Mouse (Mus musculus) hindbrain, embryonic 10.5 days (tissue): ENCODE data around the gene Ccdc39. TPM values are rescaled to one million over a fixed set of nuclear protein-coding genes. Genes with fewer than 3 reads are reported as not detected.

Experiments
- DNase-seq: peaks from one replicate; pipeline ENCODE4 v3.0.0-alpha.2; 2017; ENCODE audit warnings: low spot score
- H3K27ac ChIP-seq: fragments of 300-500 bp; sonication (generic); 2 replicates; pipeline ENCODE4 v1.5.1; 2016; ENCODE audit warnings: mild to moderate bottlenecking, moderate library complexity
- H3K27me3 ChIP-seq: fragments of 300-500 bp; sonication (generic); 2 replicates; pipeline ENCODE4 v1.6.1; 2016; ENCODE audit warnings: mild to moderate bottlenecking; ENCODE audit not compliant: poor library complexity, insufficient read depth, severe bottlenecking
- H3K36me3 ChIP-seq: fragments of 300-500 bp; sonication (generic); 2 replicates; pipeline ENCODE4 v1.6.1; 2016; ENCODE audit warnings: mild to moderate bottlenecking, moderate library complexity
- H3K4me1 ChIP-seq: fragments of 300-500 bp; sonication (generic); replicated peaks from 2 replicates; pipeline ENCODE4 v1.6.1; 2016; ENCODE audit warnings: mild to moderate bottlenecking
- H3K4me3 ChIP-seq: fragments of 300-500 bp; sonication (generic); 2 replicates; pipeline ENCODE4 v1.5.1; 2016; ENCODE audit warnings: mild to moderate bottlenecking, moderate library complexity
- H3K9me3 ChIP-seq: fragments of 300-500 bp; sonication (generic); 2 replicates; pipeline ENCODE4 v1.6.1; 2016; ENCODE audit warnings: mild to moderate bottlenecking, moderate library complexity
- WGBS: fragments of 180-500 bp; shearing (Covaris S2); methylation state at CpG from one replicate; pipeline ENCODE4 v1.1.7; 2016; 5-methylcytosine and 5-hydroxymethylcytosine counted together
- polyA plus RNA-seq: library from polyadenylated mRNA; unstranded; fragments of >200 nt; fragmentation: Nextera tagmentation; extraction: Ambion mirVana; gene quantifications from 2 replicates; pipeline ENCODE4 v1.2.1, GENCODE M21; 2016

Gene Ccdc39
- polyA plus RNA-seq = 6.8 and 8.3 TPM in 2 replicates

- peaks cover 11% of the 10 kb centered on the region; the same call in 1 of the 2 replicates for H3K4me1 ChIP-seq
- no peaks in the 10 kb centered on the region for H3K36me3 ChIP-seq
- H3K27ac ChIP-seq = peak within 1 kb of the TSS; percentile 91
- H3K27me3 ChIP-seq = no peaks in the 10 kb centered on the region
- peak; percentile 84 for DNase-seq
- WGBS = 6% methylated on average over 26 of the region's 26 CpGs
- H3K4me3 ChIP-seq = peak within 1 kb of the TSS; percentile 66
- H3K9me3 ChIP-seq = no peaks in the 10 kb centered on the region
Observed at GRCm38 (mm10) chr3:33843801-33844632, at the start of gene Ccdc39. Gene Ccdc39 (minus strand): TSS chr3:33844310.

- WGBS = 91% methylated on average over 5 of the region's 5 CpGs
- no peaks in the 10 kb centered on the region for H3K27me3 ChIP-seq
Observed at GRCm38 (mm10) chr3:33893433-33893832, 49.3 kb upstream of the Ccdc39 start.

GRCm38 (mm10) chr3:33887438-33887837, 43.3 kb upstream of the Ccdc39 start:
- no peak overlapping the region for H3K27ac ChIP-seq
- no peak for DNase-seq
- whole genome bisulfite sequencing = 58% methylated on average over 8 of the region's 8 CpGs
- no peaks in the 10 kb centered on the region for H3K4me1 ChIP-seq
- H3K27me3 ChIP-seq = no peaks in the 10 kb centered on the region
- H3K36me3 ChIP-seq = no peaks in the 10 kb centered on the region
- H3K9me3 ChIP-seq = no peaks in the 10 kb centered on the region
- no peak overlapping the region for H3K4me3 ChIP-seq

More at GRCm38 (mm10) chr3:33893433-33893832, 49.3 kb upstream of the Ccdc39 start:
- Histone ChIP-seq H3K4me3 (no peak overlapping the region), H3K27ac (no peak overlapping the region), H3K36me3 (no peaks in the 10 kb centered on the region), H3K4me1 (no peaks in the 10 kb centered on the region), H3K9me3 (no peaks in the 10 kb centered on the region)
- DNase-seq = no peak

GRCm38 (mm10) chr3:33883105-33883504, 39.0 kb upstream of the Ccdc39 start:
- no peak overlapping the region for H3K4me3 ChIP-seq
- no peaks in the 10 kb centered on the region for H3K27me3 ChIP-seq
- no peaks in the 10 kb centered on the region for H3K9me3 ChIP-seq
- DNase-seq = no peak
- WGBS = 92% methylated on average over 6 of the region's 6 CpGs
- H3K27ac ChIP-seq = no peak overlapping the region
- no peaks in the 10 kb centered on the region for H3K36me3 ChIP-seq
- no peaks in the 10 kb centered on the region for H3K4me1 ChIP-seq

GRCm38 (mm10) chr3:33882695-33883094, 38.6 kb upstream of the Ccdc39 start:
- DNase-seq = no peak
- 81% methylated on average over 2 of the region's 2 CpGs for WGBS

DNA sequence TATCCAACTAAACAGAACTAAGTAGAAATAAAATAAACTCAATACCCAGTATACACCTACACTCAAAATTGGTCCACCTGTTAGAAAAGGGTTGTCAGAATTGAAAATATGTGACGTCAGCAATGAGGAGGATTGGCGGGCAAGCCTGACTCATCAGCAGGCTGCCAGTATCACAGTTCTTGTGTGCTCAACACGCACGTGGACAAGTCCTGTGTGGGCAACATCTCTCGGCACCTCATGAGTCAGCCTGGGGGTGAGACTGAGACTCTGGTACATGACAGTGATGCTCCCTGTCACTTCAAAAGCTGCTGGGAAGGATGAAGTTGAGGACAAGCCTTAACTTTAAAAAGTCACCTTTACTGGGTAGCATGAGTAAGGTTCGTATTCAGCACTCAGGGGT, 34.6 kb upstream of the Ccdc39 start:
- DNase-seq = no peak
- Histone ChIP-seq H3K4me1 (peaks cover 4% of the 10 kb centered on the region; the same call in 1 of the 2 replicates), H3K27me3 (no peaks in the 10 kb centered on the region), H3K9me3 (no peaks in the 10 kb centered on the region), H3K36me3 (no peaks in the 10 kb centered on the region), H3K4me3 (no peak overlapping the region), H3K27ac (no peak overlapping the region)
- 89% methylated on average over 6 of the region's 6 CpGs for WGBS

More at GRCm38 (mm10) chr3:33882695-33883094, 38.6 kb upstream of the Ccdc39 start:
- no peaks in the 10 kb centered on the region for H3K9me3 ChIP-seq
- no peak overlapping the region for H3K27ac ChIP-seq
- no peak overlapping the region for H3K4me3 ChIP-seq
- H3K4me1 ChIP-seq = no peaks in the 10 kb centered on the region
- H3K27me3 ChIP-seq = no peaks in the 10 kb centered on the region
- no peaks in the 10 kb centered on the region for H3K36me3 ChIP-seq

- no peaks in the 10 kb centered on the region for H3K36me3 ChIP-seq
- 83% methylated on average over 12 of the region's 12 CpGs for WGBS
- no peak for DNase-seq
- no peak overlapping the region for H3K27ac ChIP-seq
- peaks cover 8% of the 10 kb centered on the region; the same call in 1 of the 2 replicates for H3K4me1 ChIP-seq
- H3K27me3 ChIP-seq = no peaks in the 10 kb centered on the region
- no peak overlapping the region for H3K4me3 ChIP-seq
- H3K9me3 ChIP-seq = no peaks in the 10 kb centered on the region
Observed at GRCm38 (mm10) chr3:33874456-33875286, 30.6 kb upstream of the Ccdc39 start.

DNA sequence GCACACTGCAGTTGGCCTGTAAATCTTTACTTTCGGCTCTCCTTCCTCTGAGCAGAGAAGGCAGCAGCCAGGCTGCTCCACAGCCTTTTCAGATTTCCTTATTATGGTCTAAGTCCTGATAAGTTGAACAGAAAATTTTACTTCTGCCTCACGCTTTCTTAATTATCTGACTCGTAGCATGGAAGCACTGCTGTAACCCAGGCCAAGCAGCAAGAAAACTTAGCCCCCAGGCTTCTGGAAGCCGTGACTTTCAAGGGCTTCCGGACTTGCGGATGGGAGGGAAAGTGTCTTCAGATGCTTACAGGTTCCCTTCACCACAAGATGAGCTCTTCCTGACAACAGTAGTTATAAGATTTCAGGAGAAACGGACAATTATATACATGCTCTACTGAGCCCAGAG, 29.7 kb upstream of the Ccdc39 start:
- H3K9me3 ChIP-seq = no peaks in the 10 kb centered on the region
- H3K4me1 ChIP-seq = peaks cover 8% of the 10 kb centered on the region; the same call in 1 of the 2 replicates
- H3K36me3 ChIP-seq = no peaks in the 10 kb centered on the region
- no peak for DNase-seq
- 78% methylated on average over 7 of the region's 7 CpGs for WGBS
- no peaks in the 10 kb centered on the region for H3K27me3 ChIP-seq
- peak overlapping the region; percentile 50 for H3K27ac ChIP-seq
- no peak overlapping the region for H3K4me3 ChIP-seq

DNA sequence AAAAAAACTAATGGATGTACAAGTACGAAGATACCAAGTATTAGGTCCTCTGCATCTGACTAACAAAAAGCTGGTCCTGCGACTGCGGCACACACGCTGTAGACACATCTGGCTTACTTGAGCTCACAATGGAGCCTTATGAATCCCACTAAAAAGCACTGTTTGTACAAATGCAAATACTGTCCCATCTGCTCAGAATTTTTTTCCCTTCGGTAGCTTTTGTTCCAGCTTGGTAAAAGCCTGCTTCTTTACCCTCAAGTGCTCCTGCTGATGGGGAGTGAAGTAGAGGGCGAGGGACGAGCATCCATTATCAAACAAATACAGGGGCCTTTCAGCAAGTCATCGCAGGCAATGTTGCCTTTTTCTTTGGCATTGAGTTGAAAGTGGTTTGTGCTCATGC, 29.3 kb upstream of the Ccdc39 start:
- no peaks in the 10 kb centered on the region for H3K36me3 ChIP-seq
- peaks cover 8% of the 10 kb centered on the region; the same call in 1 of the 2 replicates for H3K4me1 ChIP-seq
- no peak overlapping the region for H3K4me3 ChIP-seq
- peak overlapping the region; percentile 50 for H3K27ac ChIP-seq
- no peaks in the 10 kb centered on the region for H3K27me3 ChIP-seq
- no peak for DNase-seq
- WGBS = 61% methylated on average over 8 of the region's 8 CpGs
- H3K9me3 ChIP-seq = no peaks in the 10 kb centered on the region

- DNase-seq = no peak
- Histone ChIP-seq H3K27me3 (no peaks in the 10 kb centered on the region), H3K9me3 (no peaks in the 10 kb centered on the region), H3K4me3 (no peak overlapping the region), H3K27ac (no peak overlapping the region), H3K4me1 (no peaks in the 10 kb centered on the region), H3K36me3 (no peaks in the 10 kb centered on the region)
Observed at GRCm38 (mm10) chr3:33864000-33864540, 20.0 kb upstream of the Ccdc39 start.

GRCm38 (mm10) chr3:33858939-33859338, 14.8 kb upstream of the Ccdc39 start:
- no peaks in the 10 kb centered on the region for H3K36me3 ChIP-seq
- H3K4me1 ChIP-seq = no peaks in the 10 kb centered on the region
- 92% methylated on average over 3 of the region's 3 CpGs for WGBS
- H3K27me3 ChIP-seq = no peaks in the 10 kb centered on the region
- no peak overlapping the region for H3K4me3 ChIP-seq
- no peak for DNase-seq
- H3K9me3 ChIP-seq = no peaks in the 10 kb centered on the region
- no peak overlapping the region for H3K27ac ChIP-seq

DNA sequence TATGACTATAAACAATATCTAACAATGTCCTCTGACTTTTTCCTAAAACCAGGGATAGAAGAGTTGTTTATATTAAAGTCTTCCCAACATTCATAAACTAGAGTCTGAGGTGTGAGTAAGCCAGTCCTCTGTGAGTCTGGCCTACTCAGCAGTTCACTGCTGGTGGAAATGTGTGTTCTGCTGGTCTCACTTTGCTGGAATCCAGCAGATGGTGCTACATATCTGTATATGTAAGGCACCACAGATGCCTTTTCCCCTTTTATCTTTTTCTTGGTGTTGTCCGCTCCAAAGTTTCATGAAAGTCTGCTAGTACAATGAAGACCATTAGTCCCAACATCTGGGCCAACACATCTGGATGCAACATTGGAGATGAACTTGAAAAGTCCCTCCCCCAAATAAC, 9.0 kb upstream of the Ccdc39 start:
- no peaks in the 10 kb centered on the region for H3K27me3 ChIP-seq
- no peaks in the 10 kb centered on the region for H3K4me1 ChIP-seq
- 81% methylated on average over 1 of the region's 1 CpGs for WGBS
- no peak overlapping the region for H3K27ac ChIP-seq
- no peak overlapping the region for H3K4me3 ChIP-seq
- no peaks in the 10 kb centered on the region for H3K36me3 ChIP-seq
- no peak for DNase-seq
- H3K9me3 ChIP-seq = no peaks in the 10 kb centered on the region

DNA sequence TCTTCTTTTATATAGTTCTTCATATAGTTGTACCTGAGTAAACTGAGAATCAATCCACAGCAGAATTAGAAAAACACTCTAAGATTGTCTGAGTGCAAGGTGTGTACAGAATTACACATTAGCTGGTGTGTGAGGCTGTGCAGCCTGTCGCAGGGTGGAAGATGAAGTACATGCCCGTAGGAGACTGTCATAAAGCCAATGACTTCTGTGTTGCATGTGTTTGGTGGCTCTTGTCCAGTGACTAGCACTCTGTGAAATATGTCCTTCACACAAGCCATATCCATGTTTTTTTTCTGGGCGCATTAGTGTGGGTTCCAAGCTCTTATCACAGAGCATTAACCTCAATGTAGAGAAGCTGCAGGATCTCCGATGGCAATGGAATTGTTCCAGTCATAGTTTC, 6.7 kb upstream of the Ccdc39 start:
- Histone ChIP-seq H3K36me3 (no peaks in the 10 kb centered on the region), H3K9me3 (no peaks in the 10 kb centered on the region), H3K4me1 (no peaks in the 10 kb centered on the region), H3K4me3 (no peak overlapping the region), H3K27ac (no peak overlapping the region), H3K27me3 (no peaks in the 10 kb centered on the region)
- WGBS = 90% methylated on average over 4 of the region's 4 CpGs
- no peak for DNase-seq
